Mouse (Mus musculus) neutrophil, adult 83 days (primary cell): Measurements from ENCODE around the gene H2al1e. TPM values are rescaled to one million over a fixed set of nuclear protein-coding genes. Genes with fewer than 3 reads are reported as not detected.

ENCODE experiments used
- total RNA-seq, 2 experiments: library from RNA; stranded (reverse); gene quantifications; one replicate each; pipeline ENCODE4 v1.2.4; 2023

The H2al1e gene
- total RNA-seq, result not detected

DNA sequence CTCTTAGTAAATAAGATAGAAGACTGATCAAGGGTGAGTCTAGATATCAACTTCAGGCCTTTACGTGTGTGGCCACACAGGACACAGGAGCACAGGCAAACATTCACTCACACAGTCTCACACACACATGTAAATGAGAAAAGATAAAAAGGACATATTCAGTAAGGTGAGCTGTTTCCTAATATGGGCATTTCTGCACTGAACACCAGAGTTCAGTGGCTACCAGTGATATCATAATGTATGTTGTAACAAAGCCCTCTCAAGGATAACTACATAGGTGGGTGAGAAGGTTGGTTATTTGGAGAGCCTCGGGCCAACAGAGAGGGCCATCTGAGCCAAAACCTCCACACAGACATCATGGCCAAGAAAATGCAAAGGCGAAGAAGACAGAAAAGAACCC is at the start of gene H2al1e:
Gene H2al1e, plus strand, starts transcription at position 301 of the 400 bp plus-strand sequence.

DNA sequence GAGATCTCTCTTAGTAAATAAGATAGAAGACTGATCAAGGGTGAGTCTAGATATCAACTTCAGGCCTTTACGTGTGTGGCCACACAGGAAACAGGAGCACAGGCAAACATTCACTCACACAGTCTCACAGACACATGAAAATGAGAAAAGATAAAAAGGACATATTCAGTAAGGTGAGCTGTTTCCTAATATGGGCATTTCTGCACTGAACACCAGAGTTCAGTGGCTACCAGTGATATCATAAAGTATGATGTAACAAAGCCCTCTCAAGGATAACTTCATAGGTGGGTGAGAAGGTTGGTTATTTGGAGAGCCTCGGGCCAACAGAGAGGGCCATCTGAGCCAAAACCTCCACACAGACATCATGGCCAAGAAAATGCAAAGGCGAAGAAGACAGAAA is 12.8 kb upstream of the H2al1e start, which contains the start of gene H2al1a:
Gene H2al1a, plus strand, starts transcription at position 301 of the 400 bp plus-strand sequence.

DNA sequence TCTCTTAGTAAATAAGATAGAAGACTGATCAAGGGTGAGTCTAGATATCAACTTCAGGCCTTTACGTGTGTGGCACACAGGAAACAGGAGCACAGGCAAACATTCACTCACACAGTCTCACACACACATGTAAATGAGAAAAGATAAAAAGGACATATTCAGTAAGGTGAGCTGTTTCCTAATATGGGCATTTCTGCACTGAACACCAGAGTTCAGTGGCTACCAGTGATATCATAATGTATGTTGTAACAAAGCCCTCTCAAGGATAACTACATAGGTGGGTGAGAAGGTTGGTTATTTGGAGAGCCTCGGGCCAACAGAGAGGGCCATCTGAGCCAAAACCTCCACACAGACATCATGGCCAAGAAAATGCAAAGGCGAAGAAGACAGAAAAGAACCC is 9.6 kb upstream of the H2al1e start, which contains the start of gene H2al1b:
Gene H2al1b, plus strand, starts transcription at position 301 of the 400 bp plus-strand sequence.

DNA sequence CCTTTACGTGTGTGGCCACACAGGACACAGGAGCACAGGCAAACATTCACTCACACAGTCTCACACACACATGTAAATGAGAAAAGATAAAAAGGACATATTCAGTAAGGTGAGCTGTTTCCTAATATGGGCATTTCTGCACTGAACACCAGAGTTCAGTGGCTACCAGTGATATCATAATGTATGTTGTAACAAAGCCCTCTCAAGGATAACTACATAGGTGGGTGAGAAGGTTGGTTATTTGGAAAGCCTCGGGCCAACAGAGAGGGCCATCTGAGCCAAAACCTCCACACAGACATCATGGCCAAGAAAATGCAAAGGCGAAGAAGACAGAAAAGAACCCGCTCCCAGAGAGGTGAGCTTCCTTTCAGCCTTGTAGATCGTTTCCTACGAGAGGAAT is 6.4 kb upstream of the H2al1e start, which contains the start of gene H2al1c:
Gene H2al1c, plus strand, starts transcription at position 301 of the 400 bp plus-strand sequence.

DNA sequence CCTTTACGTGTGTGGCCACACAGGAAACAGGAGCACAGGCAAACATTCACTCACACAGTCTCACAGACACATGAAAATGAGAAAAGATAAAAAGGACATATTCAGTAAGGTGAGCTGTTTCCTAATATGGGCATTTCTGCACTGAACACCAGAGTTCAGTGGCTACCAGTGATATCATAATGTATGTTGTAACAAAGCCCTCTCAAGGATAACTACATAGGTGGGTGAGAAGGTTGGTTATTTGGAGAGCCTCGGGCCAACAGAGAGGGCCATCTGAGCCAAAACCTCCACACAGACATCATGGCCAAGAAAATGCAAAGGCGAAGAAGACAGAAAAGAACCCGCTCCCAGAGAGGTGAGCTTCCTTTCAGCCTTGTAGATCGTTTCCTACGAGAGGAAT is 3.2 kb upstream of the H2al1e start, which contains the start of gene H2al1d:
Gene H2al1d, plus strand, starts transcription at position 301 of the 400 bp plus-strand sequence.

DNA sequence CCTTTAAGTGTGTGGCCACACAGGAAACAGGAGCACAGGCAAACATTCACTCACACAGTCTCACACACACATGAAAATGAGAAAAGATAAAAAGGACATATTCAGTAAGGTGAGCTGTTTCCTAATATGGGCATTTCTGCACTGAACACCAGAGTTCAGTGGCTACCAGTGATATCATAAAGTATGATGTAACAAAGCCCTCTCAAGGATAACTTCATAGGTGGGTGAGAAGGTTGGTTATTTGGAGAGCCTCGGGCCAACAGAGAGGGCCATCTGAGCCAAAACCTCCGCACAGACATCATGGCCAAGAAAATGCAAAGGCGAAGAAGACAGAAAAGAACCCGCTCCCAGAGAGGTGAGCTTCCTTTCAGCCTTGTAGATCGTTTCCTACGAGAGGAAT is 3.1 kb downstream of the H2al1e start, which contains the start of gene H2al1f:
Gene H2al1f, plus strand, starts transcription at position 301 of the 400 bp plus-strand sequence.

DNA sequence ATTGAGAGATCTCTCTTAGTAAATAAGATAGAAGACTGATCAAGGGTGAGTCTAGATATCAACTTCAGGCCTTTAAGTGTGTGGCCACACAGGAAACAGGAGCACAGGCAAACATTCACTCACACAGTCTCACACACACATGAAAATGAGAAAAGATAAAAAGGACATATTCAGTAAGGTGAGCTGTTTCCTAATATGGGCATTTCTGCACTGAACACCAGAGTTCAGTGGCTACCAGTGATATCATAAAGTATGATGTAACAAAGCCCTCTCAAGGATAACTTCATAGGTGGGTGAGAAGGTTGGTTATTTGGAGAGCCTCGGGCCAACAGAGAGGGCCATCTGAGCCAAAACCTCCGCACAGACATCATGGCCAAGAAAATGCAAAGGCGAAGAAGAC is 6.2 kb downstream of the H2al1e start, which contains the start of gene H2al1g:
Gene H2al1g, plus strand, starts transcription at position 301 of the 400 bp plus-strand sequence.

DNA sequence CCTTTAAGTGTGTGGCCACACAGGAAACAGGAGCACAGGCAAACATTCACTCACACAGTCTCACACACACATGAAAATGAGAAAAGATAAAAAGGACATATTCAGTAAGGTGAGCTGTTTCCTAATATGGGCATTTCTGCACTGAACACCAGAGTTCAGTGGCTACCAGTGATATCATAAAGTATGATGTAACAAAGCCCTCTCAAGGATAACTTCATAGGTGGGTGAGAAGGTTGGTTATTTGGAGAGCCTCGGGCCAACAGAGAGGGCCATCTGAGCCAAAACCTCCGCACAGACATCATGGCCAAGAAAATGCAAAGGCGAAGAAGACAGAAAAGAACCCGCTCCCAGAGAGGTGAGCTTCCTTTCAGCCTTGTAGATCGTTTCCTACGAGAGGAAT is 9.5 kb downstream of the H2al1e start, which contains the start of gene H2al1h:
Gene H2al1h, plus strand, starts transcription at position 301 of the 400 bp plus-strand sequence.

DNA sequence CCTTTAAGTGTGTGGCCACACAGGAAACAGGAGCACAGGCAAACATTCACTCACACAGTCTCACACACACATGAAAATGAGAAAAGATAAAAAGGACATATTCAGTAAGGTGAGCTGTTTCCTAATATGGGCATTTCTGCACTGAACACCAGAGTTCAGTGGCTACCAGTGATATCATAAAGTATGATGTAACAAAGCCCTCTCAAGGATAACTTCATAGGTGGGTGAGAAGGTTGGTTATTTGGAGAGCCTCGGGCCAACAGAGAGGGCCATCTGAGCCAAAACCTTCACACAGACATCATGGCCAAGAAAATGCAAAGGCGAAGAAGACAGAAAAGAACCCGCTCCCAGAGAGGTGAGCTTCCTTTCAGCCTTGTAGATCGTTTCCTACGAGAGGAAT is 12.6 kb downstream of the H2al1e start, which contains the start of gene H2al1i:
Gene H2al1i, plus strand, starts transcription at position 301 of the 400 bp plus-strand sequence.

DNA sequence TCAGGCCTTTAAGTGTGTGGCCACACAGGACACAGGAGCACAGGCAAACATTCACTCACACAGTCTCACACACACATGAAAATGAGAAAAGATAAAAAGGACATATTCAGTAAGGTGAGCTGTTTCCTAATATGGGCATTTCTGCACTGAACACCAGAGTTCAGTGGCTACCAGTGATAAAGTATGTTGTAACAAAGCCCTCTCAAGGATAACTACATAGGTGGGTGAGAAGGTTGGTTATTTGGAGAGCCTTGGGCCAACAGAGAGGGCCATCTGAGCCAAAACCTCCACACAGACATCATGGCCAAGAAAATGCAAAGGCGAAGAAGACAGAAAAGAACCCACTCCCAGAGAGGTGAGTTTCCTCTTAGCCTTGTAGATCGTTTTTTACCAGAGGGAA is 15.8 kb downstream of the H2al1e start, which contains the start of gene H2al1j:
Gene H2al1j, plus strand, starts transcription at position 301 of the 400 bp plus-strand sequence.

Other genes starting within 250 kb of the H2al1e start
- gene H2al1a, start 12.7 kb upstream of the H2al1e start, total RNA-seq, result not detected
- gene H2al1b, start 9.5 kb upstream of the H2al1e start, total RNA-seq, result not detected
- not detected for gene H2al1c, start 6.3 kb upstream of the H2al1e start, total RNA-seq
- not detected for gene H2al1d, start 3.1 kb upstream of the H2al1e start, total RNA-seq
- gene H2al1f, start 3.2 kb downstream of the H2al1e start, total RNA-seq, result not detected
- gene H2al1g, start 6.3 kb downstream of the H2al1e start, total RNA-seq, result not detected
- not detected for gene H2al1h, start 9.6 kb downstream of the H2al1e start, total RNA-seq
- not detected for gene H2al1i, start 12.7 kb downstream of the H2al1e start, total RNA-seq
- gene H2al1j, start 15.9 kb downstream of the H2al1e start, total RNA-seq, result not detected